Mouse (Mus musculus) embryo, embryonic 10 days (tissue): ENCODE results near the gene Elovl6.

ENCODE experiments used
- DNase-seq: peaks from one replicate; pipeline ENCODE4 v3.0.0-alpha.2; 2015; ENCODE audit warnings: low spot score

Elovl6 gene

GRCm38 (mm10) chr3:129605934-129606333 lies 73.8 kb downstream of the Elovl6 start:
- DNase-seq, result no peak

DNA sequence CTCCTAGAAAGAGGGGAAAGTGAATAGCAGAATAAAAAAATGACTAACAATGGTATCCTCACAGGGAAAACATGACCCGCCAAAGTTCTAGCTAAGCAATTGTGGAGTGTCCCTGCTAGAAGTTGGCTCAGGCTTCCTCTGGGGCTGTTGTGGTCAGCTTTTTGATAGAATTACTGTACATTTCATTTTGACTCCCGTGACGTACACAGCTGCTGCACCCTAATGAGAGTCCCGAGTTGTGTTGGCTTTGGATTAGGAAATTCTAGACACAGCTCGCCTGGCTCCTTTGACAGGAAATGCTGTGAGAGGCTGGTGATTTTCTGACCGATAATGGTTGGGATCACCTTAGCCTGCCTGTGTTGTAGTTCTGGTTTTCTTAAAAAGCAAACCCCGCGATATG lies 79.5 kb downstream of the Elovl6 start:
- DNase-seq, result no peak

GRCm38 (mm10) chr3:129612311-129613097 lies 80.3 kb downstream of the Elovl6 start:
- no peak for DNase-seq

DNA sequence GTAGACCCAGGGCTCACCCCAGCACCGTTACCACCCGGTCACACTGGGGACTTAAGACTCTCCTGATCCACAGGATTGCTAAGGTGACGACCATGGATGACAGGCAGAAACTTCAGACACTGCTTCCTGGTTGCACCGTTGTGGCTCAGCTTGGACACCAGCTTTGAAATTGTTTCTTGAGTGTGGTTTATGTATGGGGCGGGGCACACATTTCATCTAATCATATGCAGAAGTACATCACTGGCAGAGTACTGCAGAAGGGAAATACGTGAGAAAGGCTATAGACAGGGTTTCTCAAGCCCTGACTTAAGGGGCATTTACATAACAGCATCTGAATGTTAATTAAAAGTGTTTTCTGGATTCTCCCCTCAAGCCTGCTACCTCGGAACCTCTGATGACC lies 81.6 kb downstream of the Elovl6 start:
- DNase-seq, result no peak

- DNase-seq, result no peak
Measured at GRCm38 (mm10) chr3:129614216-129614615, 82.1 kb downstream of the Elovl6 start.

GRCm38 (mm10) chr3:129617450-129617849 lies 85.3 kb downstream of the Elovl6 start:
- no peak for DNase-seq

GRCm38 (mm10) chr3:129619194-129619775 lies 87.1 kb downstream of the Elovl6 start:
- no peak for DNase-seq

- no peak for DNase-seq
Measured at GRCm38 (mm10) chr3:129620802-129621201, 88.6 kb downstream of the Elovl6 start.

DNA sequence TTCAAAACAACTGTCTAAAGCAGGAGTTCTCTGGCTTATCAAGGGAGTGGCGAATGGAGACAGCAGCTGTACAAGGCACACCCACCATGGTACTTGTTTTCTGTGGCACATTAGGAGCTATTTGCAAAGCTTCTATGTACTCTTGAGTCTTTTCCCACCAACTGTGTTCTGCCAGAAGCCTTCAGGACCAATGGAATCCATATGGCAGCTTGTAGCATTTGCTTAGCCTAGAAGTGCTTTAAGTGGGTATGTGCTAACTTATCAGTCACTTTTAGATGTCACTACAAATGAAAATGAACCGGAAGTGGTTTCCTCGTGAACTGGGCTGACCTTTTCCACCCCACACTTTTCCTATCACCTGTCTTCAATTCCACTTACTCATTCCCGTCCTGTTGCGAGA lies 89.1 kb downstream of the Elovl6 start:
- DNase-seq, result no peak

GRCm38 (mm10) chr3:129622120-129622519 lies 90.0 kb downstream of the Elovl6 start:
- peak; percentile 33 for DNase-seq

DNA sequence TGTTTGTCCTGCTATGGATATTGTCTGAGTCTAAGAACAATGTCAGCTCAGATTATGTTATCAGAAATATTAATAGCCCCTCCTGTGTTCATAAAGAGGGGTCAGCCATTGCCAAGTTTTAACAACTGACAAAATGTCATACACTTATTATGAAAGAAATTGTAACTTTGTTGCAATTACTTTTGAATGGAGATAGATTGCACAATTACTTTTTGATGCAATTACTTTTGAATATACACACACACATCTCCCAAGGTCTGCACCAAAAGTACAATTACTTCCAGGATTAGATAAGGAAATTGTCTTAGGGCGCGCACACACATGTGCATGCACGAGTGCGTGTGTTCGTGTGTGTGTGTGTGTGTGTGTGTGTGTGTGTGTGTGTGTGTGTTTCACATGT lies 90.5 kb downstream of the Elovl6 start:
- no peak for DNase-seq

- DNase-seq, result no peak
Measured at GRCm38 (mm10) chr3:129624193-129624805, 92.1 kb downstream of the Elovl6 start.

DNA sequence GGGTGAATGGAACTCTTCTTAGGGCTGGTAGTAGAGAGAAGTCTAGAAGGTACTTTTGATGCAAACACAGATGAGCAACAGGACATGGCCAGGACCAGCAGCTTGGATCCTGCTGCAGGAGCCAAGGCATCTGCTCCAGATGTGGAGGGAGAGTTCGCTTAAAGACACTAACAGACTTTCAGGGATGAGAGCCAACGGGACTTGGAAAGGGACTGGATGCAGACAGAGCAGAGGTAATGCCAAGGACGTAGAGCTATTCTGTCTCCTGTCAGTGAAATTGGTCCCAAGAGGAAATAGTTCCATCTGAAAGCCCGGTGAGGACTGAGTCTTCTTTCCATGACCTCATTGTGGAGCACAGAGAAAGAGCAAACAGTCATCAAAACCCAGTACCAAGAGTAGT lies 95.1 kb downstream of the Elovl6 start:
- no peak for DNase-seq

- DNase-seq, result no peak
Measured at GRCm38 (mm10) chr3:129631018-129631417, 98.9 kb downstream of the Elovl6 start.

- no peak for DNase-seq
Measured at GRCm38 (mm10) chr3:129631857-129632256, 99.7 kb downstream of the Elovl6 start.

GRCm38 (mm10) chr3:129633518-129633917 lies 101.4 kb downstream of the Elovl6 start:
- no peak for DNase-seq

GRCm38 (mm10) chr3:129634260-129634901 lies 102.2 kb downstream of the Elovl6 start:
- no peak for DNase-seq

DNA sequence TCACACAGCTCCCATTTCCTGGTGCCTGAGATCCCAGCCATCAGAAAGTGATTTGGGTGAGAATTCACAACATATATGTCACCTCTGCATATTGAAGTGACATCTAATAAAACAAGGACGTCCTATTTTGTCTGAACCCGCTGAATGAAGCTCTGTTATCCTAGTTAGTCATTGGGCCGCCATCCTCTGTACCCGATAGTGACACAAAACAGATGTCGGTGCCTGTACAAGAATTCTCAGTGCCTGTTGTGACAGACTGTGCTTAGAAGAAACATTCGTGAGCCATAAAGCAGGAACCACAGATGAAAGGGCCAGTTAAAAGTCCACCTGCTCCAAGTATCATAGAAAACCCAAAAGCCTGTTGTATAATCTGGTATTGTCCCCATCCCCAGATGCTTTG lies 105.3 kb downstream of the Elovl6 start:
- no peak for DNase-seq

DNA sequence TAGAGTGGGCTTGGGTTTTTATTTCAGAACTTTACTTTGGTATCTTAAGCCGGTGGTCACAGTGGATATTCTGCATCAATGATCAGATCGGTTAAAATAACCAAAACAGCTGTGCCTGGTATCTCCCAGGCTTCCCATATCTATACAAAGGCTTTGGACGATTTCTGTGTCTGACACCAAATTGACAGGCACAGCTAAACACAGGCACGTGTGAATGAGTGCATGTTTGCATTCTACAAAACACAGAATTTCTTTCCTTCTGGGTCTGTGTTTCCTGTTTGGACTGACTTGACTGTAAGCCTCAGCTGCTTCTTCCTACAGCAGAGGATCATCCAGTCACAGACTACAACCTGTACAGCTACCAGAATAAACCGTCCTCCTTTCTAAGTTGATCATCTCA lies 107.5 kb downstream of the Elovl6 start:
- no peak for DNase-seq

DNA sequence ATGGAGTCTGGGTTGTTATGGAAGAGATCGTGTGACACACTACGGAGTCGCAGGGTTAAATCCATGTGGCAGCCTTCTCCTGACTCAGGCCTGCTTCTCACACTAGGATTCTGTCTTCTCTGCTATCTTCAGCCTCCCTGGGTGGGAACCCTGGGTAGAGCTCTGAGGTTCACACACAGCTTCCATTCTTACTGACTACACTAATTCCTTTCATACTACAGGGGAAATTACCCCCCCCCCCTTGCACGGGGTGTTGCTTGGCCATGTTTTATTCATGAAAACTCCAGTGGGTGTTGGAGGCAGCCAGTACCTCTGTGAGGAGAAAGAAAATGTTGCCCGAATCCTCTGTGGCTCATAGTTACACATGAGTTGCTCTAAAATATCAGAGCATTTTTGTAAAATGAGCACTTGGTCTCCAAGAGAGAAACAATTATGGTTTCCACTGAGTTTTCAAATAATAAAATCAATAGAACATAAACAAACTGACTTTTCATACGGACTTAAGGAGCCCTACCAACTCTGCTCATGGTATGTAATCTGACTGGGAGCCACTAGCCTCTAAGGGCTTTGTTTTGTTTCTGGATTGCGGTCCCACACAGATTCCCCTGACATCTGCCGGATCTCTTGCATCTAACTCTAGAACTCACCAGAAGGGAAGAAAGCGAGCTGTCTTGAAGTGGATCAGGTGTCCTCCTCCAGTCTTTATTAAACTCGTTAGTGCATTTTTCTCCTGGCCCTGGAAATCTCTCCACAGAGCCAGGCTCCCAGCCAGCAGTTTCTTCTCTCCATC lies 108.3 kb downstream of the Elovl6 start:
- no peak for DNase-seq

DNA sequence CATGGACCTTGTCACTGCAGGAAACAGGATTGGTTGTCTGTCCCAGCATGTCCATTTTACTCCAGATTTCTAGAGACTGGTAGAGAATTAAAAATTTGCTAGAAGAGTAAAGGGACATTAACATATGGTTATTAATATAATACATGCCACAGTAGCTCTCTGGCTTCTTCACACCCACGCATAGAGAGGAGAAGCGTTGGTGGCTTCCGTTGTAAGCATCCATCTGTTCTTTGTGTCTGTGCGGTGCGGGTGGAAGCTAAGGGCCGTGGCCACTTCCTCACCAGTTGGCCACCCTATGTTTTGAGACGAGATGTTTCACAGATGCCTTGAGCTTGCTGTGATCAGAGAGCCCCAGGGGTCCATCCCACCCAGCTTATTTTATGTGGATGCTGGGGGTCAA lies 109.5 kb downstream of the Elovl6 start:
- DNase-seq, result no peak

DNA sequence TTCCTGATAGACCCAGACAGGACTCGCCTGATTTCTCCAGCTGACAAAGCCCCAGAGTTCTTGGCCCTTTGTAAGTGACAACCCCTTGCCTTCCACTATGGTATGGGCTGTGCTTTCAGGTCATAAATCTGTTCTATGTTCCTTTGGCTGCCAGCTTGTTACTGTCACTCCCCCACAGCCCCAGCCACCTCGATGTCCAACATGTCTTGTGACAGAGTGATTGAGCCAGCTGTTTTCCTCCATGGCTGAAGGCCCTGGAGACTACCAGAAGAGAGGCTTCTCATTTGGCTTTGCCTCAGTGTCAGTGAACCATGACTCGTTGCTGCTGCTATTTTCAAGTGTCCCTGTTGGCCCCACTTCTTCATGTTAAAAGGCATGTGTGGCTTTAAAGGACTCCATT lies 113.3 kb downstream of the Elovl6 start:
- peak; percentile 14 for DNase-seq
